Mouse (Mus musculus) hindbrain, embryonic 16.5 days (tissue): ENCODE measurements at regions not wholly inside any gene's neighbourhood (a gene's known extent, or its start where the extent isn't known, plus 50 kb on each side); places are given as distances from the start of the nearest gene placed in this dataset.

ENCODE experiments used
- ATAC-seq: fragments of 200-750 bp; cut with Nextera tagmentation; 2 replicates; pipeline ENCODE4 v1.8.0; 2017; ENCODE audit warnings: moderate TSS enrichment, moderate library complexity
- H3K27ac ChIP-seq: fragments of 300-500 bp; sonication (generic); 2 replicates; pipeline ENCODE4 v1.5.1; 2014; ENCODE audit warnings: low read depth, mild to moderate bottlenecking, control low read depth, low read length, moderate library complexity
- H3K27me3 ChIP-seq: fragments of 300-500 bp; sonication (generic); replicated peaks from 2 replicates; pipeline ENCODE4 v1.6.1; 2014; ENCODE audit warnings: low read length; ENCODE audit not compliant: control insufficient read depth, insufficient read depth
- H3K36me3 ChIP-seq: fragments of 300-500 bp; sonication (generic); 2 replicates; pipeline ENCODE4 v1.6.1; 2014; ENCODE audit warnings: mild to moderate bottlenecking, low read length, moderate library complexity, mixed read lengths; ENCODE audit not compliant: control insufficient read depth, insufficient read depth
- H3K4me1 ChIP-seq: fragments of 300-500 bp; sonication (generic); 2 replicates; pipeline ENCODE4 v1.6.1; 2014; ENCODE audit warnings: low read depth, low read length; ENCODE audit not compliant: control insufficient read depth, insufficient read depth
- H3K4me2 ChIP-seq: fragments of 300-500 bp; sonication (generic); 2 replicates; pipeline ENCODE4 v1.6.1; 2014; ENCODE audit warnings: mild to moderate bottlenecking, low read length, control low read depth, moderate library complexity
- H3K4me3 ChIP-seq: fragments of 300-500 bp; sonication (generic); 2 replicates; pipeline ENCODE4 v1.5.1; 2014; ENCODE audit warnings: mild to moderate bottlenecking, low read length, control low read depth, moderate library complexity
- H3K9ac ChIP-seq: fragments of 300-500 bp; sonication (generic); 2 replicates; pipeline ENCODE4 v1.6.1; 2014; ENCODE audit warnings: low read depth, mild to moderate bottlenecking, control low read depth, low read length, moderate library complexity
- H3K9me3 ChIP-seq: fragments of 300-500 bp; sonication (generic); 2 replicates; pipeline ENCODE4 v1.6.1; 2014; ENCODE audit warnings: mild to moderate bottlenecking, low read length, moderate library complexity; ENCODE audit not compliant: control insufficient read depth
- WGBS: fragments of 180-500 bp; shearing (Covaris S2); extraction: QIAGEN DNeasy Blood & Tissue Kit; methylation state at CpG from one replicate; pipeline ENCODE4 v1.1.7; 2014; 5-methylcytosine and 5-hydroxymethylcytosine counted together

DNA sequence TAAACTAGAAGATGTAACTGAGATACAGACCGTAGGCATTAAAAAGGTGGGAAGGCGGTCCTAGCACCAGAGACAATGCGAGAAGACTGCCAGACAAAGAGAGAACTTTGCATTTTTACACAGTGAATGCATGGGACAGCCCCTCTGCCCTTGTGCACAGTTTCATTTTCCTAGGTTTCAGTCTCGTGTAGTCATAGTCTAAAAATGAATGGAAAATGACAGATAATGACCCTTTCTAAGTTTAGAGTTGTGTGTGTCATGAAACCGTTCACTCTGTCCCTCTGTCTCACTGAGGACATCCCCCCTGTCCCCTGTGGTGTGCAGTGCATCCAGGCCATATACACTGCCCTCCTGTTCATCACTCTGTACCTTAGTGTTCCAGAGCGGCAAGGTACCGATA, 64.6 kb upstream of the Rap1b start:
- ATAC-seq: no peak
- no peak overlapping the region for H3K9ac ChIP-seq

DNA sequence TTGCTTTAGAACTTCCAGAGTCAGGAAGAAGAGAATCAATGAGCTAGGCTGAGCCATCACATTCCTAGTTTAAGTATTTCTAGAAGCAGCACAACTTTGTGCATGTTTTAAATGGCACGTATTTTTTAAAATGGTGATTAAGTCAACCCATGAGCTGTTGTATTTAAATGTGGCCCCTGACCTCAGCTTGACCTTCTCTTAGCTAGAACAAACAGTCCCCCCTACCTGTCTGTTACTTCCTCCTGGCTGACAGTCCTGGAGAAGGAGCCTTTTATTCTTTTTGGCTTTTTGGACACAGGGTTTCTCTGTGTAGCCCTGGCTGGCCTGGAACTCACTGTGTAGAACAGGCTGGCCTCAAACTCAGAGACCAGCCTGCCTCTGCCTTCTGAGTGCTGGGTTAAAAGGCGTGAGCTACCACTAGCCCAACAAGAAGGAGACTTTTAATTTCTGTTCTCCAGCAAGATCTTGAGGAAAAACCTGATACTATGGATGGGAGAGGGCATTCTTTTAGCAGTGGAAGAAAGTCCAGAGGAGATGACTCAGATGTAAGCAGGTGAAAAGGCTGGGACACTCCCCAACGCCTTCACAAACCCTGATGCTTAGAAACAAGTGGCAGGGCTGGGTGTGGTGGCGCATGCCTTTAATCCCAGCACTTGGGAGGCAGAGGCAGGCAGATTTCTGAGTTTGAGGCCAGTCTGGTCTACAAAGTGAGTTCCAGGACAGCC, 69.3 kb upstream of the Rap1b start:
- H3K4me1 ChIP-seq: no peaks in the 10 kb centered on the region
- H3K36me3 ChIP-seq: no peaks in the 10 kb centered on the region
- H3K9me3 ChIP-seq: no peaks in the 10 kb centered on the region
- H3K4me2 ChIP-seq: no peak overlapping the region
- WGBS: 94% methylated on average over 4 of the region's 4 CpGs
- ATAC-seq: no peak
- no peaks in the 10 kb centered on the region for H3K27me3 ChIP-seq
- no peak overlapping the region for H3K9ac ChIP-seq
- H3K4me3 ChIP-seq: no peak overlapping the region
- no peak overlapping the region for H3K27ac ChIP-seq

More for the DNA sequence above, 64.6 kb upstream of the Rap1b start:
- Histone ChIP-seq H3K36me3 (no peaks in the 10 kb centered on the region), H3K9me3 (no peaks in the 10 kb centered on the region), H3K4me2 (no peak overlapping the region), H3K4me3 (no peak overlapping the region), H3K4me1 (no peaks in the 10 kb centered on the region), H3K27me3 (no peaks in the 10 kb centered on the region), H3K27ac (no peak overlapping the region)
- 91% methylated on average over 7 of the region's 7 CpGs for WGBS

DNA sequence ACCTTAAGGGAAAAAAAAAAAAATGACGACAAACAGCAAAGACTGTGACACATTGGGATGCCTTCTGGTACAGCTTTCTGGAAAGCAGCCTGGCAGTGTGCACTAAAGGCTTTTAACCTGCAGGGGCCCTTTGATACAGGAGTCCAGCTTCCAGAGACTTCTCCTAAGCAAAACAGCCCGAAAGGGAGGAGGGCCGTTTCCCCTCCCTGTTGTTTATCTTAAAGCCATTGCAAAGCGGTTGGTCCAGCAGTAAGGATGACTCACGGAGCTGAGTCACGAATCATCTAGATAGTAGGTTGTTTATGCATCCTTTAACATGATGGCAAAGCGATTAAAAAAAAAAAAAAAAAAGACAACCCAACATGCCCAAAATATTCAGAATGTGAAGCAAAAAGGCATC, 70.4 kb upstream of the Rap1b start:
- Histone ChIP-seq H3K36me3 (no peaks in the 10 kb centered on the region), H3K27me3 (no peaks in the 10 kb centered on the region), H3K4me3 (no peak overlapping the region), H3K27ac (no peak overlapping the region), H3K9me3 (no peaks in the 10 kb centered on the region), H3K4me1 (no peaks in the 10 kb centered on the region), H3K4me2 (no peak overlapping the region), H3K9ac (no peak overlapping the region)
- 76% methylated on average over 7 of the region's 7 CpGs for WGBS
- no peak for ATAC-seq

DNA sequence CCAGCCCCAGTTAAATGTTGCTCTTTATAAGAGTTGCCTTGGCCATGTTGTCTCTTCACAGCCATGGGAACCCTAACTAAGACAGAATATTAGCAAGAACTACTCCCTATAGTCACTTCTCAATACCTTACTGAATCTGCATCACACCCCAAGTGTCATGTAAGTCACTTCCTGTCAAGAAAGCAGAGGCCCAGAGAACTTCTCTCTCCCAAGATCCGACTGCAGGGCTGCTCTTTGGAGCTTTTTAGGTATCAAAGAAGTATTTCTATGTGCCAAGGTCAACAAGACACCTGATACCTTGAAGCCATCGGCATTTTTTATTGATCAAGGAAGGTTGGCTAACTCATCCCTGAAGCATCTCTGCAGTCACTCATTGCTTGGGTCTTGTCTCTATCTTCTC, 72.0 kb upstream of the Rap1b start:
- Histone ChIP-seq H3K27ac (no peak overlapping the region), H3K9ac (no peak overlapping the region), H3K4me2 (no peak overlapping the region), H3K9me3 (no peaks in the 10 kb centered on the region), H3K4me3 (no peak overlapping the region), H3K4me1 (no peaks in the 10 kb centered on the region), H3K27me3 (no peaks in the 10 kb centered on the region), H3K36me3 (no peaks in the 10 kb centered on the region)
- ATAC-seq: no peak
- 81% methylated on average over 2 of the region's 2 CpGs for WGBS

DNA sequence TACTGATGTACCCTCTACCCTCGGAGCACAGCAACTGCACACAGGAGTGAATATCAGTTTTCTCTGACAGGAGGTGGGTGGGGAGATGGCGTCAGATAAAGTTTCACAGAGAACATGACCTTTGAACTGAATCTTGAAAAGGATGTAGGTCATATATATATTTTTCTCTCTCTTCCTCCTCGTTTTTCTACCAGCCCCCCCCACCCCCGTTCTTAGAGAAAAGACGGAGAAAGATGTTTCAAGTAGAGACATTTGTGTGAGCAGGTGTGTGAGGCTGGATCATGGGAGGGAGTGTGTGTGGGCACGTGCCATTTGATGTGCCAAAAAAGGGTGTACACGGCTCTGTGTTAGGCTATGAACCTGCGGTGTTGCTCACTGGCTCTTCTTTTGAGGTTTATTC, 72.8 kb upstream of the Rap1b start:
- Histone ChIP-seq H3K27ac (no peak overlapping the region), H3K27me3 (no peaks in the 10 kb centered on the region), H3K9ac (no peak overlapping the region), H3K4me2 (no peak overlapping the region), H3K4me3 (no peak overlapping the region), H3K36me3 (no peaks in the 10 kb centered on the region), H3K4me1 (no peaks in the 10 kb centered on the region), H3K9me3 (no peaks in the 10 kb centered on the region)
- no peak for ATAC-seq
- 85% methylated on average over 8 of the region's 8 CpGs for WGBS

DNA sequence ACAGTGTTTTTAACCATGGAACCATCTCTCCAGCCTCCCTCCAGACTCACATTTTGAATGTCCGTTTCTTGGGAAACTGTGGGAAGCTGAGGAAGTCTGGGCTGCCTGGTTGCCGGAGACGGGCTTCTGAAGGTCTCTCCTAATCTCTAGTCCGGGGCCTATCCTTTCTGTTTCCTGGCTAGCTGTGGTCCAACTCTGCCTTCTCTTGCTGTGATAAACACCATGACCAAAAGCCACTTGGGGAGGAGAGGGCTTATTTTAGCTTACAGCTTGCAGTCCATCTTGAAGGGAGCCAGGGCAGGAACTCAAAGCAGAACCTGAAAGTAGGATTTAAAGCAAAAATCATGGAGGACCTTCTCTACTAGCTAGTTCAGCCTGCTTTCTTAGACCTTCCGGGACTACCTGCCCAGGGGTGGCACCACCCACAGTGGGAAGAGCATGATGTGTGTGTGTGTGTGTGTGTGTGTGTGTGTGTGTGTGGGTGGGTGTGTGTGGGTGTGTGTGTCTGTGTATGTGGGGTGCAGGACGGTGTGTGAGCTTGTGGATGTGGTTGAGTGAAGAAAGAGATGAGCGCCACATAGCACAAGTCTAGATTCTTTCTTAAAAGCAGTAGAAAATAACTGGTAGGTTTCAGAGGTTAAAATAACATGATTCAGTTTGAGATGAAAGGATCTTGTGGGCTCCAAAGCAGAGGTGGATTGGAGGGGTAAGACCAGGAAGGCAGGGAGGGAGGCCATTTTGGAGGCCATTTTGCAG, 73.5 kb upstream of the Rap1b start:
- H3K4me2 ChIP-seq: no peak overlapping the region
- H3K27ac ChIP-seq: no peak overlapping the region
- H3K36me3 ChIP-seq: no peaks in the 10 kb centered on the region
- no peaks in the 10 kb centered on the region for H3K4me1 ChIP-seq
- H3K27me3 ChIP-seq: no peaks in the 10 kb centered on the region
- no peak for ATAC-seq
- H3K4me3 ChIP-seq: no peak overlapping the region
- 91% methylated on average over 7 of the region's 7 CpGs for WGBS
- H3K9ac ChIP-seq: no peak overlapping the region
- H3K9me3 ChIP-seq: no peaks in the 10 kb centered on the region

DNA sequence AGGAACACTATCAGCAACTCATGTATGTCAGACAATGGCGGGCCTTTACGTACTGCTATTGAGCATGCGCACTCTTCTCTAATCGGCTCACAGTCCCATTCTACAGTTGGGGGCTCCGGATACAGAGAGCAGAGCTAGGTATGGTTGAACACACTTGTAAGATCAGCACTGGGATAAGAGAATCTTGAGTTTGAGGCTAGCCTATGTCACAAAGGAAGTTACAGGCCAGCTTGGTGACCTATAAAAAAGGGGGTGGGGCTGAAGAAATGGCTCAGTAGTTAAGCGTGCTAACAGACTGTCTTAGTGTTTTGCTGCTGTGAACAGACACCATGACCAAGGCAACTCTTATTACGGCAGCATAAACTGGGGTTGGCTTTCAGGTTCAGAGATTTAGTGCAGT, 79.4 kb upstream of the Rap1b start:
- 94% methylated on average over 7 of the region's 7 CpGs for WGBS
- ATAC-seq: no peak

DNA sequence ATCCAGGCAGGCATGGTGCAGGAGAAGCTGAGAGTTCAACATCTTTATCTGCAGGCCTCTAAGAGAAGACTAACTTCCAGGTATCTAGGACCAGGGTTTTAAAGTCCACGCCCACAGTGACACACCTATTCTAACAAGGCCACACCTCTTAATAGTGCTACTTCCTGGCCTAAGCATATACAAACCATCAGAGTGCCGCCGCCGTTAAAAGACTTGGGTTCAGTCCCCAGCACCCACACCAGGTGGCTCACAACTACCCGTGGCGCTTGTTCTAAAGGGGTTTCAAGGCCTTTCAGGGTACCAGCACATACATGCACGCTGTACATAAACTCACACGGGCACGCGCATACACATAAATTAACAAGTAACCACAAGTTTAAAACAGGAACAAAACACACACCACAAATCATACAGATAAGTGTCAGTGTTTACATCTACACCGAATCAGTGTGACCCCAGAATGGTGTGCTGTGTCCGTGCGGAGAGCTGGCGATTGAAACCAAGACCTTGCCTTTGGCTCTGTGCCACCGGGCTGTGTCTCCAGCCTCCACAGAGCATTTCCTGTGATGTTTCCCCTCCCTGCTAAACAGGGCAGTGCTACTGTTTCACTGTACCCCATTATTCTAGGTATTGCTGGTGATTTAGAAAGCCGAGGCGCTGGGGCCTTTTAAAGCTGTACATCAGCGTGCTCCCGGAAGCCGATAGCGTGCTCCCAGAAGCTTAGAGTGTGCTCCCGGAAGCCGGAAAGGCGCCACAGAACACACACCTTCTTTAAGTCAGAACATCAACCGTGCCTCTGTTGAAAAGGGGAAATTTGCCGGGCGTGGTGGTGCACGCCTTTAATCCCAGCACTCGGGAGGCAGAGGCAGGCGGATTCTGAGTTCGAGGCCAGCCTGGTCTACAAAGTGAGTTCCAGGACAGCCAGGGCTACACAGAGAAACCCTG, 80.0 kb upstream of the Rap1b start:
- WGBS: 92% methylated on average over 31 of the region's 31 CpGs
- Histone ChIP-seq H3K4me2 (no peak overlapping the region), H3K4me1 (no peaks in the 10 kb centered on the region), H3K27ac (no peak overlapping the region), H3K36me3 (no peaks in the 10 kb centered on the region), H3K9me3 (no peaks in the 10 kb centered on the region), H3K4me3 (no peak overlapping the region), H3K27me3 (no peaks in the 10 kb centered on the region), H3K9ac (no peak overlapping the region)
- no peak for ATAC-seq

More for the DNA sequence above, 79.4 kb upstream of the Rap1b start:
- H3K4me1 ChIP-seq: no peaks in the 10 kb centered on the region
- no peak overlapping the region for H3K9ac ChIP-seq
- H3K36me3 ChIP-seq: no peaks in the 10 kb centered on the region
- H3K4me3 ChIP-seq: no peak overlapping the region
- no peaks in the 10 kb centered on the region for H3K9me3 ChIP-seq
- H3K27me3 ChIP-seq: no peaks in the 10 kb centered on the region
- no peak overlapping the region for H3K27ac ChIP-seq
- no peak overlapping the region for H3K4me2 ChIP-seq

DNA sequence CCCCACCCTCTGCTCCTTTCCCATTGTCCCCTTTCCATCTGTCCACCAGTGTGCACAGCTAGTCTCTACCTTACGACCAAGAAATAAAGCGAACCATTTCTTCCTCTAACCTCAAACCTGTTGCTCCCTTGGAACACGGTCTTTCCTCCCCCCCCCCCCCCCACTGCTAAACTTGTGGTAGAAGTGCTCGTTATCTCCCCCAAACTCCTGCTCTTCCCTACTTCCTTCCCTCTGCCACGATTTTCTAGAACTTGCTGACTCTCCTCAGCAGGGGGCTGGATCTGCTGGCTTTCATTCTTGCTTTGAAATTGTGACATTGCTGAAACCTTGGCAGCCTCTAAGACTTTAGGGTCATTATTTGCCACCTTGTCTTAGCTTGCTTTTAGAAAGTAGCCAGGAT, 83.2 kb upstream of the Rap1b start:
- no peaks in the 10 kb centered on the region for H3K9me3 ChIP-seq
- H3K27me3 ChIP-seq: no peaks in the 10 kb centered on the region
- H3K9ac ChIP-seq: no peak overlapping the region
- no peak overlapping the region for H3K27ac ChIP-seq
- H3K36me3 ChIP-seq: no peaks in the 10 kb centered on the region
- H3K4me1 ChIP-seq: no peaks in the 10 kb centered on the region
- WGBS: 70% methylated on average over 5 of the region's 5 CpGs
- no peak overlapping the region for H3K4me3 ChIP-seq
- no peak overlapping the region for H3K4me2 ChIP-seq
- ATAC-seq: no peak
